Mouse (Mus musculus) embryo, embryonic 9.5 days (tissue): ENCODE measurements around the gene Zfp386.

ENCODE experiments used
- DNase-seq: peaks from one replicate; pipeline ENCODE4 v3.0.0-alpha.2; 2017; ENCODE audit errors: extremely low spot score

Zfp386 gene

DNA sequence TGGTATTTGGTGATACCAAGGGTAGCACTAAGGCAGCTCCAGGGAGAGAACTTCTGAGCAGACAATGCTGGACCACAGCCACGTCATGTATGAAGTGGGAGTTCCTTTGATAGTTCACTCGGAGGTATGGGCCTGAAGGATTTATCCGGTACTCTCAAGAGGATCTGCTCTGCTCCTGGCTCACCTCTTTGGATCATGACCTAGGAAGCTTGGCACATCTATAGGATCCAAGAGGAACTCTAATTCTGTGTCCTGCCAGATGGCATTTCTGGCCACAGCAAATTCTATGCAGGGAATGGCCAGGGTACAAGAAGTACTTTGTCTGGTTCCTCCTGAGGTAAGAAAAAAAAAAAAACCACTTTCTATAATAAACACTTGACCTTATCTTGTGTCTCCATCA, 42.3 kb downstream of the Zfp386 start:
- DNase-seq = no peak

DNA sequence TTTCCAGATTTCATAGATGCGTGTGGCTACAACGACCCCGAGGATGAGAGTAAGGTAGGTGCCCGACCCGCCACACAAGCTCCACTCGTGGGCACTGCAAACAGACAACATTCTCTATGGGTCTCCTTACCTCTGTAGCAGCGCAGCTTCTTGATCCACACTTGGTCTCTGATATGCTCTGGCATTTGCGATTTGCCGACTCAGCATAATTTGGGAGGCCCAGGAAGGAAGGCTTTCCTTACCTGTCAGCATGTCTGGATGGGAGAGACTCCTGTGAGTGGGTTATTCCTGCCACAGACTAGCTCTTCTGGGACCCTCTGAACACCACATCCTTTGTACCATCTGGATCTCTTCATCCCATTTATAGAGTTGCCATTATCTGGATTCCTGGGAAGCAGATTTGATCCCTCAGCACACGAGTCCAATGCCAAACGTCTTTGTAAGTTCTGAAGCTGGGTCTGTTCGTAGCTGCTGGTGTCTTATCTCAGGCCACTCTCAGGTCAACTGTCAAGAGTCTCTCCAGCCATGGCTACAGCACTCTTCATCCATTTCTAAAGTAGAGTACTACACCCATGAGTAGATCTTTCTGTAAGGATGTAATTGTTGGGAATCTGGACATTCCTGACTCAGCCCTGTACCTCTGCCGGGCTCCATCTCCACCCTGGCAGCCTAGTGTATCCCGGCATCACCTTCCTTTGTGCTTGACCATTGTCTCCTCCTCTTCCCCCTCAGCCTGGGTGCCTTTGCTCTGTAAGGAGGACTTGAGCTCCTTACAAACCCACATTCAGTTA, 47.4 kb downstream of the Zfp386 start:
- no peak for DNase-seq

DNA sequence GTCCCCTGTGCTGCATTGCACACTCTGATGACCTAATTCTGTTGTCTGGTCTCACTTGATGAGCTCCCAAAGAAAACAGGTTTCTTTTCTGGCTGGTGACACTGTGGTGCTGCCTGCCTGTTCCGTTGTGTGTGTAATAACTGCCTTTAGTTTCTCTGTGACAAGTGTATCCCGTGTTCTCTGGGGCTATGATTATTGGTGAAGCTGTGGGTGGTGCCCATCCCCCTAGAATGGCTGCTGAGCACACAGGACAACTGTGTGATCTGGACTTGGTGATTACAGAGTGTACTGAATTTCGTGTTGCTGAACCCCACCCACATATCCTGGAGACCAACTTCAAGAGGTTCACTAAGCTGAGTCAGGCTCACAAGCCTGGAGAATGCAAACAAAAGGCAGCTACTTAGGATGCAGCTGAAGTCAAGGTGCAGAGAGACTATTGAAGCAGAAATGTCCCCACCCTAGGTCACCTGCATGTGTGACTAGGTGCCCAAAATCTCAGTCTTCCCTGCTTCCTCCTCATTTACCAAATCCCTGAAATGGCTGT, 48.9 kb downstream of the Zfp386 start:
- no peak for DNase-seq

DNA sequence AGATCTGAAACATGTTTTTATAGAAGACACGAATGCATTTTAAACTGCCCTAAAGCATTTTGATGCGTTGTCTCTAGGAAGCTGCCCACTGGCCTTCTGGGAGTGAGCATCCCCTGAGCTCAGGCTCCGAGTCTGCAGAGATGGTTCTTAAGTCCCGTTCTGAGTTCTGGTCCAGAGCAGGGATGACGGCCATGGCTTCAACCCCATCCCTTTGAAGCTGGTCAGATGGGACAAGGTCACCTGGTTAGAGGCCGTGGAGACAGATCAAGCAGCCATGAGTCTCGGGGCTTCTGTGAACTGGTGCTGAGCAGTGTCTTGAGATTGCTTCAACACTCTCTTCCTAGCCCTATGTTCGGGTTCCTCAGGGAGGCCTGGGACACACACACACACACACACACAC, 49.6 kb downstream of the Zfp386 start:
- DNase-seq = no peak

DNA sequence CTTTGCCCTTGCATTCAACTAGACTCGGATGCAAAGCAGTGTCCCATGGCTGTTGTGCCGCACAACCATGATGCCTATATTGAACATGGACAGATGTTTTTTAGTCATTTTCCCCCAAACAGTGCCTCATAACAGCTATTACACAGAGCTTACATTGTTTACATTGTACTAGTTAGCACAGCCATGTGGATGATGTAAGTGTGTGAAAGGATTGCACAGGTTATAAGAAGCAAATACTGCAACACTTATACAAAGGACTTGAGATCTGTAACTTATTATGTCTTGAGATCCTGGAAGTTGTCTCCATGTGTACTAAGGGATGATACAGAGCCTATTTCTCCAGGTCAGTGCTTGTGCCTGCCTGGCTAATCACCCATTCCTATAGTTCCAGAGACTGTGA, 54.4 kb downstream of the Zfp386 start:
- no peak for DNase-seq

DNA sequence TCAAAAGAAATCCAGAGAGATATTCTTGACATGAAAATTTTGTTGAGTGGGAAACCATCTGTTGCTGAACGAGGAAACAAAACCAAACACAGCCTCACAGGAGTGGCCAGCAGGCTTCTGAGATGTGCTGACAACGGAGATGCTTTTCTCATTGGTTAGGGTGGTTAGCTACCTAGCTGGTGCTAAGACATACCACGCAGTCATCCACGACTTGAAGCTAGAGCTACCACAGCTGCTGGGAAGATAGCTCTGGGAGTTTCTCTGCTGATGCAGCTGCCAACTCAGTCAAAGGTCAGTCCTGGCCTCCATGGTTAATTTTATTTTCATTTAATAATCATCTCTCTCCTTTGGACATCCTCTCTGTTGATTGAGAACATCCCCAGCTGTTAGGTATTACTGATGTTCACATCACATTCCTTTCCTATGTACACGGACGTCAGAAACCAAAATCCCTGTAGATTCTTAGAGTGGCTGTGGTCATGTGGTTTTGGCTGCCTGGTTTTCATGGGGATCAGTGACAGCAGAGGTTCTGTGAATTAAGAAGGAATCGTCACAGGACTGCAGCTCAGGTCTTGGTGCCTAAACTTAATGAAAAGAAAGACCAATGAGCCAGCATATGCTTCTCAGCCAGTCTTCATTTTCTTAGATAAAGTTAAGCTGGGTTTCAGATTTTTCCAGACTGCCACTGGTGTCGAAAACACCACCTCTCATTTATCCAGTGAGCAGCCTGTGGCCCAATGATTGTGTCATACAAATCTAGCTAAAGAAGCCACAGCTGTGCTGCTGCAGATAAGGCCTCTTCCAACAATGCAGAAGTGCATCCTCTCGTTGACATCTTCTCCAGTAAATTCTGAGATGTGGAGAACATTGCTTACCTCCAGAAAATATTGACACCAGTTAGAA, 62.2 kb downstream of the Zfp386 start:
- no peak for DNase-seq

DNA sequence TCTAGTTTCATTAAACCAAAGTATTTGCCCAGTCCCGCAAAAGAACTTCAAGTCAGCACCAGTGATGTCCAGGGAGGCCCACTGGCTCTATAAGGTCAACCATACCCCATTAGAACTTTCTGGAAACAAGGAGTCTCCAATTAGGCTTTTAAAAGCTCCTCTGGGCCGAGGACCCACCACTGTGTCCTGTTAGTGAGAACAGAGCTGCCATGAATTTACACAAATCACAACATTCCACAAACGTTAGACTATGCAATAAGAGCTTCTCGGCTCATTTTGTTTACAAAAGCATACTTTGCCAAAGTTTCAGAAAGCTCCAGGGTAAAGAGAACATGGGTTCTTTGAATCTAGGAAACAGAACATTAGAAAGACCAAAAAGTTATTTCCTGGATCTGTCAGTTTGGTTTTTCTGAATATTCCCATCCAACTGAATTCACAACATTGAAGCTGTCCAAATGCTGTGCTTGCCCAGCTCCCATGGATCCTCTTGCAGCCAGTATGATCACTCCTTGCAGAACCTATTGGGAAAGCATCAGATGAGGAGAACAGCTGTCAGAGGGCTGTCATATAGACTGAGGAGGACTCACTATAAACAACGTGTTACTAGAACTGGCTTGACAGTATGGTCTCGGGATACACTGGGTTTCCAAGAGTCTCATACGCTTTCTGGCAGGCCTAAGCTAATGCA, 63.6 kb downstream of the Zfp386 start:
- DNase-seq = no peak
